In genomic region chr17:14993139-14993832, GRCm38 (mm10) we compare ENCODE assay signal across 12 mouse cellular contexts. TPM values are rescaled to one million over a fixed set of nuclear protein-coding genes. Genes with fewer than 3 reads are reported as not detected.
A peak's percentile ranks its signal among the peaks of the same experiment; 100 is the strongest.
DNase-seq lines count a peak whose midpoint lies in the region; ATAC-seq and TF ChIP-seq lines count a peak whose summit lies in the region.
"Not testable (repeated sequence)": the region's sequence is repeated elsewhere in the genome, so short reads cannot be mapped to it uniquely, and the experiment has no call there.
"Had no signal": no experiment of that assay in that cellular context is flagged by ENCODE, and none has a peak within 500 bp of the region (broad histone marks: within the 10 kb centered on the region; RNA-seq: fewer than 3 reads in every experiment).

No protein-coding gene starts in this region.

- H3K4me2 ChIP-seq in forebrain, embryonic 12.5 days; heart, embryonic 14.5 days (ENCODE audit: low read length); hindbrain, postnatal 0 days (ENCODE audit: low read depth, low read length); limb, embryonic 12.5 days; lung, embryonic 14.5 days; midbrain, embryonic 15.5 days; stomach, embryonic 15.5 days: not testable (repeated sequence)

- H3K9ac ChIP-seq in forebrain, embryonic 12.5 days; heart, embryonic 14.5 days (ENCODE audit: low read length); hindbrain, postnatal 0 days (replicated peaks; ENCODE audit: low read length); limb, embryonic 12.5 days (replicated peaks); lung, embryonic 14.5 days; midbrain, embryonic 15.5 days; stomach, embryonic 15.5 days: not testable (repeated sequence)

- not testable (repeated sequence) for H3K4me1 ChIP-seq in forebrain, embryonic 12.5 days; heart, embryonic 14.5 days (ENCODE audit: control insufficient read depth in 2 of 2, insufficient read depth in 2 of 2, low read length in 2 of 2); hindbrain, postnatal 0 days (ENCODE audit: insufficient read depth, low read length); limb, embryonic 12.5 days (replicated peaks); lung, embryonic 14.5 days (ENCODE audit: insufficient read depth); midbrain, embryonic 15.5 days; stomach, embryonic 15.5 days

- not testable (repeated sequence) for H3K27ac ChIP-seq in forebrain, embryonic 12.5 days; heart, embryonic 14.5 days (replicated peaks in 1 of 2; ENCODE audit: control insufficient read depth in 1 of 2, insufficient read depth in 1 of 2, low read depth in 2 of 2, low read length in 2 of 2); hindbrain, postnatal 0 days; limb, embryonic 12.5 days; lung, embryonic 14.5 days (ENCODE audit: low read depth); midbrain, embryonic 15.5 days; stomach, embryonic 15.5 days

- not testable (repeated sequence) for TF ChIP-seq CTCF in hindbrain, postnatal 0 days (IDR thresholded peaks at IDR 0.05; ENCODE audit: low read depth); lung, embryonic 14.5 days (IDR thresholded peaks at IDR 0.05; ENCODE audit: low read depth)

- WGBS in forebrain, embryonic 12.5 days, result no CpG with 5 or more reads among the region's 47 CpGs
- no CpG with 5 or more reads among the region's 47 CpGs for WGBS in heart, embryonic 14.5 days
- no CpG with 5 or more reads among the region's 47 CpGs for WGBS in hindbrain, postnatal 0 days
- WGBS in limb, embryonic 12.5 days, result no CpG with 5 or more reads among the region's 47 CpGs
- no CpG with 5 or more reads among the region's 47 CpGs for WGBS in lung, embryonic 14.5 days
- WGBS in midbrain, embryonic 15.5 days, result no CpG with 5 or more reads among the region's 47 CpGs
- no CpG with 5 or more reads among the region's 47 CpGs for WGBS in stomach, embryonic 15.5 days

- H3K36me3 ChIP-seq in forebrain, embryonic 12.5 days (replicated peaks); heart, embryonic 14.5 days (ENCODE audit: control insufficient read depth, insufficient read depth, low read length); hindbrain, postnatal 0 days (ENCODE audit: insufficient read depth, low read length); limb, embryonic 12.5 days; lung, embryonic 14.5 days (ENCODE audit: insufficient read depth); midbrain, embryonic 15.5 days (replicated peaks); stomach, embryonic 15.5 days: not testable (repeated sequence)

- not testable (repeated sequence) for H3K4me3 ChIP-seq in forebrain, embryonic 12.5 days (replicated peaks); heart, embryonic 14.5 days (ENCODE audit: control insufficient read depth in 1 of 2, insufficient read depth in 1 of 2, low read depth in 1 of 2, low read length in 2 of 2); hindbrain, postnatal 0 days (ENCODE audit: low read length); limb, embryonic 12.5 days (replicated peaks); lung, embryonic 14.5 days (ENCODE audit: low read depth, low read length); midbrain, embryonic 15.5 days; stomach, embryonic 15.5 days (replicated peaks)

- H3K9me3 ChIP-seq in forebrain, embryonic 12.5 days; heart, embryonic 14.5 days (ENCODE audit: control insufficient read depth, low read length); hindbrain, postnatal 0 days (ENCODE audit: low read length); limb, embryonic 12.5 days; lung, embryonic 14.5 days (ENCODE audit: low read depth, low read length); midbrain, embryonic 15.5 days; stomach, embryonic 15.5 days: not testable (repeated sequence)

- ATAC-seq in activated CD4-positive, CD25-positive, alpha-beta regulatory T cell, adult 4 months, result peak; percentile 43
- peak; percentile 94 for ATAC-seq in forebrain, embryonic 12.5 days (ENCODE audit: low FRiP score)
- ATAC-seq in heart, embryonic 14.5 days (ENCODE audit: insufficient number of reproducible peaks, insufficient read depth, low FRiP score, low read depth), result peak; percentile 79
- ATAC-seq in hindbrain, postnatal 0 days, result peak; percentile 89
- peak; percentile 91 for ATAC-seq in limb, embryonic 12.5 days (ENCODE audit: insufficient number of reproducible peaks, insufficient read depth, low FRiP score, low TSS enrichment, low read depth)
- peak; percentile 84 for ATAC-seq in lung, embryonic 14.5 days (ENCODE audit: insufficient read depth)
- peak; percentile 93 for ATAC-seq in midbrain, embryonic 15.5 days (replicated peaks)
- ATAC-seq in stomach, embryonic 15.5 days (ENCODE audit: insufficient read depth, low FRiP score, low read depth), result peak; percentile 69

- not testable (repeated sequence) for DNase-seq in hindbrain, postnatal 0 days (ENCODE audit: low spot score); lung, embryonic 14.5 days

- H3K27me3 ChIP-seq in forebrain, embryonic 12.5 days; heart, embryonic 14.5 days (ENCODE audit: control insufficient read depth, insufficient read depth, low read length); hindbrain, postnatal 0 days (ENCODE audit: insufficient read depth, low read length); limb, embryonic 12.5 days; lung, embryonic 14.5 days (ENCODE audit: insufficient read depth, low read length); midbrain, embryonic 15.5 days (replicated peaks); stomach, embryonic 15.5 days (replicated peaks): not testable (repeated sequence)

RNA-seq across cellular contexts. Expression of gene Gm3417, which starts 14.7 kb away (rescaled TPM):
- polyA plus RNA-seq in activated CD4-positive, CD25-positive, alpha-beta regulatory T cell, adult 4 months (2017; shearing (Covaris generic)), result 1 to 10 TPM; 3.1 to 3.3 TPM
- polyA plus RNA-seq in forebrain, embryonic 12.5 days (2016; fragmentation: Nextera tagmentation; extraction: Ambion mirVana), result 0.60 and 0.78 TPM in 2 replicates
- polyA plus RNA-seq in heart, embryonic 14.5 days (2014; fragmentation: Nextera tagmentation; extraction: Ambion mirVana), result not detected in 2 replicates
- 1.3 TPM in 1 of 2 replicates, not detected in the other for total RNA-seq in hindbrain, postnatal 0 days (2014; rRNA removed)
- polyA plus RNA-seq in hindbrain, postnatal 0 days (2015; fragmentation: Nextera tagmentation; extraction: Ambion mirVana), result 1.3 and 3.3 TPM in 2 replicates
- polyA plus RNA-seq in limb, embryonic 12.5 days (2016; fragmentation: Nextera tagmentation; extraction: Ambion mirVana), result not detected in 2 replicates
- 0.45 TPM in 1 of 2 replicates, not detected in the other for polyA plus RNA-seq in lung, embryonic 14.5 days (2014; fragmentation: Nextera tagmentation; extraction: Ambion mirVana)
- 1.6 TPM in 1 of 2 replicates, not detected in the other for polyA plus RNA-seq in midbrain, embryonic 15.5 days (2015; fragmentation: Nextera tagmentation; extraction: Ambion mirVana)
- not detected in 2 replicates for polyA plus RNA-seq in stomach, embryonic 15.5 days (2015; fragmentation: Nextera tagmentation; extraction: Ambion mirVana)
- total RNA-seq: adrenal gland, postnatal 36 days; gastrocnemius, adult 2 months; left cerebral cortex, adult 18-20 months; liver, adult 2 months had no signal

RNA-seq across cellular contexts. Expression of gene 9030025P20Rik, which starts 15.0 kb away (rescaled TPM):
- polyA plus RNA-seq in activated CD4-positive, CD25-positive, alpha-beta regulatory T cell, adult 4 months (2017; shearing (Covaris generic)), result 10 to 100 TPM; 43.4 to 66.1 TPM
- polyA plus RNA-seq in forebrain, embryonic 12.5 days (2016; fragmentation: Nextera tagmentation; extraction: Ambion mirVana), result 15.0 and 16.2 TPM in 2 replicates
- polyA plus RNA-seq in heart, embryonic 14.5 days (2014; fragmentation: Nextera tagmentation; extraction: Ambion mirVana), result 5.8 and 7.1 TPM in 2 replicates
- total RNA-seq in hindbrain, postnatal 0 days (2014; rRNA removed), result 7.4 and 9.8 TPM in 2 replicates
- polyA plus RNA-seq in hindbrain, postnatal 0 days (2015; fragmentation: Nextera tagmentation; extraction: Ambion mirVana), result 8.7 and 8.9 TPM in 2 replicates
- 10.4 and 14.9 TPM in 2 replicates for polyA plus RNA-seq in limb, embryonic 12.5 days (2016; fragmentation: Nextera tagmentation; extraction: Ambion mirVana)
- polyA plus RNA-seq in lung, embryonic 14.5 days (2014; fragmentation: Nextera tagmentation; extraction: Ambion mirVana), result 9.0 and 10.3 TPM in 2 replicates
- polyA plus RNA-seq in midbrain, embryonic 15.5 days (2015; fragmentation: Nextera tagmentation; extraction: Ambion mirVana), result 8.3 and 9.6 TPM in 2 replicates
- 8.3 and 11.1 TPM in 2 replicates for polyA plus RNA-seq in stomach, embryonic 15.5 days (2015; fragmentation: Nextera tagmentation; extraction: Ambion mirVana)

RNA-seq across cellular contexts. Expression of gene Gm3435, which starts 16.7 kb away (rescaled TPM):
- polyA plus RNA-seq in activated CD4-positive, CD25-positive, alpha-beta regulatory T cell, adult 4 months (2017; shearing (Covaris generic)), result 10 to 100 TPM in 1 of 2 experiments, 1 to 10 TPM in 1; 5.6 to 10.9 TPM
- polyA plus RNA-seq in forebrain, embryonic 12.5 days (2016; fragmentation: Nextera tagmentation; extraction: Ambion mirVana), result 9.0 and 10.8 TPM in 2 replicates
- 4.5 and 4.8 TPM in 2 replicates for polyA plus RNA-seq in heart, embryonic 14.5 days (2014; fragmentation: Nextera tagmentation; extraction: Ambion mirVana)
- 0.65 and 7.8 TPM in 2 replicates for total RNA-seq in hindbrain, postnatal 0 days (2014; rRNA removed)
- 7.7 and 10.3 TPM in 2 replicates for polyA plus RNA-seq in hindbrain, postnatal 0 days (2015; fragmentation: Nextera tagmentation; extraction: Ambion mirVana)
- polyA plus RNA-seq in limb, embryonic 12.5 days (2016; fragmentation: Nextera tagmentation; extraction: Ambion mirVana), result 5.5 and 6.9 TPM in 2 replicates
- 3.6 and 3.7 TPM in 2 replicates for polyA plus RNA-seq in lung, embryonic 14.5 days (2014; fragmentation: Nextera tagmentation; extraction: Ambion mirVana)
- 9.9 and 10.5 TPM in 2 replicates for polyA plus RNA-seq in midbrain, embryonic 15.5 days (2015; fragmentation: Nextera tagmentation; extraction: Ambion mirVana)
- 7.2 and 8.3 TPM in 2 replicates for polyA plus RNA-seq in stomach, embryonic 15.5 days (2015; fragmentation: Nextera tagmentation; extraction: Ambion mirVana)

RNA-seq across cellular contexts. Expression of gene Phf10, which starts 32.2 kb away (rescaled TPM):
- polyA plus RNA-seq in activated CD4-positive, CD25-positive, alpha-beta regulatory T cell, adult 4 months (2017; shearing (Covaris generic)), result 10 to 100 TPM; 12.0 to 15.2 TPM
- 23.6 and 27.0 TPM in 2 replicates for polyA plus RNA-seq in forebrain, embryonic 12.5 days (2016; fragmentation: Nextera tagmentation; extraction: Ambion mirVana)
- polyA plus RNA-seq in heart, embryonic 14.5 days (2014; fragmentation: Nextera tagmentation; extraction: Ambion mirVana), result 33.9 and 36.9 TPM in 2 replicates
- total RNA-seq in hindbrain, postnatal 0 days (2014; rRNA removed), result 35.4 and 38.3 TPM in 2 replicates
- polyA plus RNA-seq in hindbrain, postnatal 0 days (2015; fragmentation: Nextera tagmentation; extraction: Ambion mirVana), result 12.5 and 15.9 TPM in 2 replicates
- polyA plus RNA-seq in limb, embryonic 12.5 days (2016; fragmentation: Nextera tagmentation; extraction: Ambion mirVana), result 29.4 and 34.7 TPM in 2 replicates
- 39.1 and 44.2 TPM in 2 replicates for polyA plus RNA-seq in lung, embryonic 14.5 days (2014; fragmentation: Nextera tagmentation; extraction: Ambion mirVana)
- 15.9 and 16.0 TPM in 2 replicates for polyA plus RNA-seq in midbrain, embryonic 15.5 days (2015; fragmentation: Nextera tagmentation; extraction: Ambion mirVana)
- 41.0 and 46.2 TPM in 2 replicates for polyA plus RNA-seq in stomach, embryonic 15.5 days (2015; fragmentation: Nextera tagmentation; extraction: Ambion mirVana)

RNA-seq across cellular contexts. Expression of gene Ermard, which starts 47.7 kb away (rescaled TPM):
- 100 to 1,000 TPM; 102 to 158 TPM for polyA plus RNA-seq in activated CD4-positive, CD25-positive, alpha-beta regulatory T cell, adult 4 months (2017; shearing (Covaris generic))
- 91.1 and 106 TPM in 2 replicates for polyA plus RNA-seq in forebrain, embryonic 12.5 days (2016; fragmentation: Nextera tagmentation; extraction: Ambion mirVana)
- polyA plus RNA-seq in heart, embryonic 14.5 days (2014; fragmentation: Nextera tagmentation; extraction: Ambion mirVana), result 58.8 and 61.6 TPM in 2 replicates
- 37.8 and 44.2 TPM in 2 replicates for total RNA-seq in hindbrain, postnatal 0 days (2014; rRNA removed)
- polyA plus RNA-seq in hindbrain, postnatal 0 days (2015; fragmentation: Nextera tagmentation; extraction: Ambion mirVana), result 54.0 and 59.2 TPM in 2 replicates
- polyA plus RNA-seq in limb, embryonic 12.5 days (2016; fragmentation: Nextera tagmentation; extraction: Ambion mirVana), result 104 and 111 TPM in 2 replicates
- polyA plus RNA-seq in lung, embryonic 14.5 days (2014; fragmentation: Nextera tagmentation; extraction: Ambion mirVana), result 70.4 and 78.9 TPM in 2 replicates
- polyA plus RNA-seq in midbrain, embryonic 15.5 days (2015; fragmentation: Nextera tagmentation; extraction: Ambion mirVana), result 85.6 and 91.8 TPM in 2 replicates
- 69.4 and 74.0 TPM in 2 replicates for polyA plus RNA-seq in stomach, embryonic 15.5 days (2015; fragmentation: Nextera tagmentation; extraction: Ambion mirVana)

Comparison
In these comparisons a context has a peak if more than half of its experiments do, and no peak if none do; other contexts are left out.
1. ATAC-seq: peak in every context shown above with its lines; median percentile 94 in forebrain, embryonic 12.5 days; 93 in midbrain, embryonic 15.5 days; 91 in limb, embryonic 12.5 days; 89 in hindbrain, postnatal 0 days; 84 in lung, embryonic 14.5 days; 79 in heart, embryonic 14.5 days; 69 in stomach, embryonic 15.5 days; 43 in activated CD4-positive, CD25-positive, alpha-beta regulatory T cell, adult 4 months.